Mouse (Mus musculus): ENCODE results near the gene March1.

- no peak for TF ChIP-seq GATA1 (IDR thresholded peaks at IDR 0.05; ENCODE audit: borderline replicate concordance, low read length)
- no peak for TF ChIP-seq FLI1 (IDR thresholded peaks at IDR 0.05; ENCODE audit: low read length)
These were observed 787.2 kb downstream of the March1 start for GRCm38 (mm10) chr8:66404711-66405414.

Data from megakaryocyte, embryonic 14.5 days (primary cell).